Mouse (Mus musculus) layer of hippocampus, adult 2 months (tissue): ENCODE data around the gene Nxph4. TPM values are rescaled to one million over a fixed set of nuclear protein-coding genes. Genes with fewer than 3 reads are reported as not detected.

Source experiments
- DNase-seq, 2 experiments: peaks; one replicate each; pipeline ENCODE4 v3.0.0; 2022; ENCODE audit warnings: low spot score in 2 of 2
- H3K27ac ChIP-seq: fragments of 200-600 bp; 2 replicates; pipeline ENCODE4 v1.8.1; 2022
- H3K4me3 ChIP-seq: fragments of 200-600 bp; 2 replicates; pipeline ENCODE4 v1.8.1; 2022; ENCODE audit warnings: mild to moderate bottlenecking
- CTCF ChIP-seq: fragments of 200-600 bp; conservative IDR thresholded peaks from 2 replicates; pipeline ENCODE4 v1.8.1; 2022; ENCODE audit warnings: antibody characterized with exemption, mild to moderate bottlenecking, moderate library complexity
- total RNA-seq, 2 experiments: library from RNA; stranded (reverse); gene quantifications; 2 replicates each; pipeline ENCODE4 v1.2.3; 2021

Gene Nxph4
- total RNA-seq, 2 experiments from 2014 or later = 1.2 to 1.6 TPM

DNA sequence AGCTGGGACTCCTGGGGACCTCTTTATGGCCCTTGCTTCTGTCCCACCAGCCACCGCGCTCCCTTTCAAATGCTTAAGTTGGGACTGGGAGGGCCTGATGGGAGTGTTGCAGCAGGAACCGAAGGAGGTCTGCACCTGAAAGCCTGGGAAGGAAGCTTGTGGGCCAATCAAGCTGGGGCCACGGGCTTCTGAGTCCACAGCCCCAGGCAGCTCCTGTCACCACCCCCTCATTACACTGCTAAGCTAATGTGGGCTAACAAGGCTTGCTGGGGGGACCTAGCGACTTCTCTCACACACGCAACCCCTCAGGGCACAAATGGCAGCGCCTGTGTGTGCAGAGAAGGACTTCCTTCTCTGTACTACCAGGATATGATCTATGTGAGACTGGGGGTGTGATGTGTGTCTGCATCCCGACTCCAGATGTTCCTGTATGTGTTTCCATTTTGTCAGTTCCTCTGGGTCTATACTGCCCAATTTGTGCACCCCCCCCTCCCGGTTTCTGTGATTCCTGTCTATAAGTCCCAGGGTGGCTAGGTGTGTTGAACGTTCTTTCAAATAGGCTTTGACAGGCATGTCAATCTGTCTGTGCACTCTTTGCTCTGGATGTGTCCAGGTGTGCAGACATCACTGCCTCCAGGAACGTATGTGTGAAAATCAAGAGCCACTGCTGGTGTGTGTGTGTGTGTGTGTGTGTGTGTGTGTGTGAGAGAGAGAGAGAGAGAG, 23.3 kb downstream of the Nxph4 start:
- H3K27ac ChIP-seq = peak overlapping the region; percentile 99
- TF ChIP-seq CTCF = no peak
- no peak for DNase-seq
- no peak overlapping the region for H3K4me3 ChIP-seq

DNA sequence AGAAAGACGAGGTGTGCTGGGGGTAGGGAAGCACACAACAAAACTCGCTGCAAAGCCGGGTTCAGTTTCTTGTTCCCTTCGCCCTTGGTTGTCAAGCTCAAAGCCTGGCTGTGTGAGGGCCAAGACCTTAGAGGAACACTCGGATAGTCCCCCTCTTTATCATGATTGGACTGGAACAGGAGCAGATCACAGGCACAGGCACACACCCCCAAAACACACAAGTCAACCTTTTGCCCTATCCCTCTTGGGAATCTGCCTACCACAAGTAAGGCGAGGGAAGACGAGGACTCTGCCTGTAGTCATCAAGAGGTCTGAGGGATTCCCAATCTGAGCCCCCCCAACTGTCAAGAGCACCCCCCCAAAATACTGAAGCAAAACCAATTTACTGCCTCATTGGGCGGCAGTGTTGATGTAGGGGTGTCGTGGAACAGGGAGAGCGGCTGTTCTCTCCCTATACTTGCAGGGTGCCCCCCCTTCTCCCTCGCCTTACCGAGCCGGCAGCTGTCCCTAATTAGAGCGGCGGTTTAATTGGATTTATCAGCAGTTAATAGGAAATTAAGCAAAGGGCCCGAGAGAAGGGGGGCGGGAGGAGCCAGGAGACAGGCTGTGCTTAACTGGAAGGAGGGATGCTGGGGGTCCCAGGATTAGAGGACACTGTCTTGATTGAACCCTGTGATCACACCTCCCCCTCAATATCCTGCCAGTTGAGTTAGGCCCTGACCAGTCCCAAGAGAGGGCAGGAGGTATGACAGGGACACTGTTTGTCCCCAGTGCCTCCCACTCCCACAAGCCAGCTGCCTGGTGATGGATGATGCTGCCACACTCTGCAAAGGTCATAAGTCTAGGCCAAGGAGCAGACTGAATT, 24.3 kb downstream of the Nxph4 start:
- Histone ChIP-seq H3K4me3 (peak overlapping the region; percentile 53), H3K27ac (peak overlapping the region; percentile 99)
- DNase-seq = peak in 1 of 2 experiments; percentile 37
- TF ChIP-seq CTCF = no peak

GRCm38 (mm10) chr10:127509051-127509836, 25.1 kb downstream of the Nxph4 start:
- H3K4me3 ChIP-seq = peak overlapping the region; percentile 53
- peak overlapping the region; percentile 99 for H3K27ac ChIP-seq
- peak; percentile 79 to 88 for DNase-seq
- peak; percentile 79 for TF ChIP-seq CTCF

DNA sequence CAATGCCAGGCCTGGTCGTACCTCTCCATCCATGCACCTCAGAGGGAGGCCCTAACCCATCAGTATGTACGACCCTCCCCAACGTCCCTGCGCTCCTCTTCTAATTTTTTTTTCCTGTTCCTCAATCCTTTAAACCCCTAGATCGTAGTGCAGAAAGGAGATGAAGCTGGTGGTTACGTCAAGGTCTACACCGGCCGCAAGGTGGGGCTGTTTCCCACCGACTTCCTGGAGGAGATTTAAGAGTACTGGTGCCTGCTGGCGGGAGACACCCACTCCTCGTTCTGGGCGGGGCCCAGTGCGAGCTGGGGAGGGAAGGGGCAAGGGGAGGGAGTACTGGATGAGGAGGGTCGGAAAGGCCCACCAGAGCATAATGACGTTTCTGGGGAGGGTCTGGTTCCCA, 26.1 kb downstream of the Nxph4 start:
- Histone ChIP-seq H3K4me3 (no peak overlapping the region), H3K27ac (no peak overlapping the region; the same call in 1 of the 2 replicates)
- peak; percentile 81 for TF ChIP-seq CTCF
- DNase-seq = peak; percentile 66 to 82

DNA sequence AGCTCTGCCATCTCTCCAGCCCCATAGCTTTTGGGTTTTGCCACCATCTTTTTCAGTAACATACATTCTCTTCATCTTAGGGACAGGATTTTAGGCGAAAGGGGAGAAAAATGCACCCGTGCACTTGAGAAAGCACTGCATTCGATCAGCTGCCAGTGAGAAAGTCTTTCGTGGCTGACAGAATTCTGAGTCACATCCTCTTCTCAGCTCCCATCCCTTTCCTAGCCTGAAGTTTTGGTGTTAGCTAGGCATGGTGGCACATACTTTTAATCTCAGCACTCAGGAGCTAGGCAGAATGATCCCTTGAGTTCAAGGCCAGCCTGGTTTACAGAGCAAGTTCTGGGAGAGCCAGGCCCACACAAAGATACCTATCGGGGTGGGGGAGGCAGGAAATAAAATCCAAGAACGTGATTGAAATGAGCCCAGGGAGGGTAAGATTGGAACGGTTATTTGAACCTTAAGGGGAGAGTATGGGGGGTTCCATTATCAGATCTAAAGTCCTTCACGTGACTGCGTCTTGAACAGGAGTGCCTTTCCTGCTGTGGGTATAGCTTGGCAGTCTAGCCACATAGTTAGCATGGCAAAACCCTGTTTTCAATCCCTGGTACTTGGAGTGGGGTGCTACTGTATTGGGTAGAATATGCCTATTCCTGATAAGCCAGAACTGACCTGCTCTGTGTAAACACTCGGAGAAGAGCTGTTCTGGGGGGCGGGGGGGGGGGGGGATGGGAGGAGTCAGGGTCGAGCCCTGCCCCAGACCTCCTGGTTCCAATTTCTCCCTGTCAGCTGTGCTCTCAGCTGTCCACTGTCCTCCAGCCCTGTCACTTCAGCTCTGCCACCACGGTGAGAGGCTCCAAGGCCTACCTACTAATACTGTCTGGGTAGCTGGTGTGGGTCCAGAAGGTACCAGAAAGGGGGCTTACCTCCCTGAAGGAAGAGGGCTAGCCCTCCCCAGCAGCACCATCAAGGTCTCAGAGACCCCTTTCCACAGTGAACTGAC, 33.2 kb downstream of the Nxph4 start, which contains the start of gene Stac3:
Stac3 (plus strand) TSS at position 793 of the 1,000 bp plus-strand sequence.
- Histone ChIP-seq H3K4me3 (no peak within 1 kb of the TSS), H3K27ac (no peak within 1 kb of the TSS)
- DNase-seq = no peak
- no peak for TF ChIP-seq CTCF

DNA sequence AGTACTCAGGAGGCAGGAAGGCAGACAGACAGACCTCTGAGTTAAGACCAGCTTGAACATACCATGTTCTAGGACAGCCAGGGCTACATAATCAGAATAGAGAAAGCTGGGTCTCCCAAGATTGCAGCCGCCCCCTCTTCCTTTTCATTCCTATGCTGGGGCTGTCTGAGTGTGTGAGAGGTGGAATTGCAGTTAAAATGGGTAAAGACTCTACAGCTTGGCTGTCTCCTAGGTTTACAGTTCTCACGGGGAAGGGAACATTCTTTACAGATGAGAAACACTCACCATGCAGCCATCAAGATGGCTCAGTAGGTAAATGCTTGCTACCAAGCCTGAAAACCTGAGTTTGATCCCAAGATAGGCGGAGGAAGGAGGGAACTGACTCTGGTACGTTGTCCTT, 34.3 kb downstream of the Nxph4 start:
- Histone ChIP-seq H3K27ac (no peak overlapping the region), H3K4me3 (no peak overlapping the region)
- no peak for TF ChIP-seq CTCF
- no peak for DNase-seq

- DNase-seq = no peak
- no peak overlapping the region for H3K27ac ChIP-seq
- TF ChIP-seq CTCF = no peak
- no peak overlapping the region for H3K4me3 ChIP-seq
Measured at GRCm38 (mm10) chr10:127499516-127499915, 34.8 kb downstream of the Nxph4 start.

GRCm38 (mm10) chr10:127496156-127496555, 38.2 kb downstream of the Nxph4 start:
- Histone ChIP-seq H3K4me3 (no peak overlapping the region), H3K27ac (no peak overlapping the region)
- TF ChIP-seq CTCF = no peak
- DNase-seq = no peak

DNA sequence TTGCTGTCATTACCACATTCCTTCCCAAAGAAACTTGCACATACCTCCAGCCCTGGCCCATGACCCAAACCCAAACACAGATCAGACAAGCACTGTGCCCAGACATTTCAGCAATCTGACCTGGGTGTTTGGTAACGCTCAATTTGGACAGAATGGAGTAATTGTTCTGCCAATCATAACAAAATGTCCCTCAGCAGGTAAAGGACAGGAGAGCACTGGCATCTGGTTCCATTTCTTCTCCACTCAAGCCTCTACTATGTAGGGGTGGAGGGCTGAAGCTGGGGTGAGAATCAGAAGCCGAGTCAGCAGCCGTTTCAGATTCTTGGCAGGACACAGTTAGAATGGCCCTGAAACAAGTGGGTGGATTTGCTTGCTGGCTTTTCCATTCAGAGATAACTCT, 42.2 kb downstream of the Nxph4 start:
- TF ChIP-seq CTCF = no peak
- no peak for DNase-seq
- Histone ChIP-seq H3K27ac (no peak overlapping the region), H3K4me3 (no peak overlapping the region)

DNA sequence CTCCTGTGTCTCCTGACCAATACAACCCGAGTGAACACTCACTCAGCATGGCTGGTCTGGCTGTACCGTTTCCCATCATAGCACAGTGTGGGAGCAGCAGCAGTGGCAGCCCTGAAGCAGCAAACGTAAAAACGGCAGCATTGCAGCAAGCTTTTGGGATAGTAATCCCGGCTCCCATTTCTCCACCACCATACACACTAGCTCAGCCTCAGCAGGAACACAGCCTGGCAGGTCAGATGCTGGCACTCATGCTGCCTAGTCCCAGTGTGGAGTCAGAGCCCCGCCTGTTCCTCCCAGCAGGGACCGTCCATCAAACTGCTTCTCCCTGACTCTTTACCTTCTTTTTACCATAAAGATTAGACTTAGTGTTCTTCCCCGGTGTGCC, 43.2 kb downstream of the Nxph4 start:
- H3K4me3 ChIP-seq = no peak overlapping the region
- no peak for DNase-seq
- no peak for TF ChIP-seq CTCF
- peak overlapping the region; percentile 4; the same call in 1 of the 2 replicates for H3K27ac ChIP-seq
